12 mouse cellular contexts compared by ENCODE assay signal in the genomic region with DNA sequence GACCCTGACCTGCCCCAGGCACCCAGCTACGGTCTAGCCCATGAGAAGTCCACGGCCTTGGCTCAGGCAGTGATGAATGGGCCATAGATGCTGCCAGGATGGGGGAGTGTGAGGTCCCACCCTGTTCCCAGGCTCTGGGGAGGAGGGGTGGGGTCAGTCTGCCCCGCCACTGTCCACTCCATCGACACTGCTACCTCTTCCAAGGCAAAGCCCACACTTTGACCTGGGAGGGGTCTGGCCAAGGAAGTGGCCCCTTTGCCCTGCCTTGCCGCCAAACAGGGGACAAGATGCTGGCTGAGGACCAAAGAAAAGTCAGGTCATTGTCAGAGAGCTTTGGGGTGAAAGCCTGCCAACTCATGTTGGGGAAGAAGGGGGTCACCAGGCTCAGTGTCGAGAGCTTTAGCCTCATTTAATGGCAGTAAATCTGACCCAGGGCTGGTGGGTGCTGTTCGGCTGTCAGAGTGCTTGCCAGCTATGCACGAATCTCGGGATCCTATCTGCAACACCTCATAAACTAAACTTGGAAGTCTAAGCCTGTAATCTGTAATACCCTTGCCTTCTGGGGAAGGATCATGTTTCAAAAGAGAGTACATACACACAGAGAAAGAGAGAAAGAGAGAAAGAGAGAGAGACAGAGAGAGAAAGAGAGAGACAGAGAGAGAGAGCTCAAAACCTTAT. TPM values are rescaled to one million over a fixed set of nuclear protein-coding genes. Genes with fewer than 3 reads are reported as not detected.
DNase-seq lines count a peak whose midpoint lies in the region; ATAC-seq and TF ChIP-seq lines count a peak whose summit lies in the region.
"Had no signal": no experiment of that assay in that cellular context is flagged by ENCODE, and none has a peak within 500 bp of the region (broad histone marks: within the 10 kb centered on the region; RNA-seq: fewer than 3 reads in every experiment).

No protein-coding gene starts in this region.

- ATAC-seq in lung, postnatal 0 days: peak; percentile 66
- ATAC-seq in liver, embryonic 12.5 days: no peak
- ATAC-seq: forebrain, embryonic 13.5 days had no signal

- H3K36me3 ChIP-seq in heart, embryonic 10.5 days: no peaks in the 10 kb centered on the region
- H3K36me3 ChIP-seq in lung, postnatal 0 days (ENCODE audit: insufficient read depth, low read length): no peaks in the 10 kb centered on the region
- no peaks in the 10 kb centered on the region for H3K36me3 ChIP-seq in liver, embryonic 12.5 days
- H3K36me3 ChIP-seq: hindbrain, embryonic 12.5 days; neural tube, embryonic 13.5 days had no signal

- peaks cover 54% of the 10 kb centered on the region for H3K27me3 ChIP-seq in heart, embryonic 10.5 days (ENCODE audit: insufficient read depth, poor library complexity, severe bottlenecking)
- H3K27me3 ChIP-seq in lung, postnatal 0 days (replicated peaks; ENCODE audit: insufficient read depth, low read length): no peaks in the 10 kb centered on the region
- peaks cover 4% of the 10 kb centered on the region; the same call in 1 of the 2 replicates for H3K27me3 ChIP-seq in liver, embryonic 12.5 days (replicated peaks)
- H3K27me3 ChIP-seq: forebrain, embryonic 13.5 days; hindbrain, embryonic 12.5 days; neural tube, embryonic 13.5 days had no signal

- TF ChIP-seq EP300 in lung, postnatal 0 days (IDR thresholded peaks at IDR 0.05): peak; percentile 63

- no peak overlapping the region for H3K4me2 ChIP-seq in lung, postnatal 0 days (replicated peaks; ENCODE audit: low read depth, low read length)
- H3K4me2 ChIP-seq in liver, embryonic 12.5 days: no peak overlapping the region
- H3K4me2 ChIP-seq: forebrain, embryonic 13.5 days; hindbrain, embryonic 12.5 days; neural tube, embryonic 13.5 days had no signal

- H3K9ac ChIP-seq in lung, postnatal 0 days (replicated peaks; ENCODE audit: low read depth): no peak overlapping the region
- no peak overlapping the region for H3K9ac ChIP-seq in liver, embryonic 12.5 days
- H3K9ac ChIP-seq: forebrain, embryonic 13.5 days; hindbrain, embryonic 12.5 days; neural tube, embryonic 13.5 days had no signal

- DNase-seq in heart, embryonic 10.5 days (ENCODE audit: low spot score): no peak
- no peak for DNase-seq in heart, adult 8-10 months (ENCODE audit: low spot score)
- peak; percentile 63 for DNase-seq in fibroblast of lung, adult 2 months (ENCODE audit: low read depth)
- peak; percentile 48 for DNase-seq in kidney, postnatal 10 days
- DNase-seq in lung, postnatal 0 days (ENCODE audit: low spot score): peak; percentile 86
- no peak for DNase-seq in urinary bladder, adult 2 months (ENCODE audit: low spot score)
- DNase-seq: right cerebral cortex, postnatal 4 days had no signal

- no peak for TF ChIP-seq CTCF in lung, postnatal 0 days (IDR thresholded peaks at IDR 0.05)

- 44% methylated on average over 9 of the region's 9 CpGs for WGBS in heart, embryonic 10.5 days
- WGBS in lung, postnatal 0 days: 20% methylated on average over 9 of the region's 9 CpGs
- 51% methylated on average over 9 of the region's 9 CpGs for WGBS in liver, embryonic 12.5 days (ENCODE audit: insufficient replicate concordance)

- H3K4me3 ChIP-seq in heart, embryonic 10.5 days: no peak overlapping the region
- H3K4me3 ChIP-seq in lung, postnatal 0 days (ENCODE audit: low read depth, low read length): no peak overlapping the region
- no peak overlapping the region for H3K4me3 ChIP-seq in liver, embryonic 12.5 days
- H3K4me3 ChIP-seq: forebrain, embryonic 13.5 days; hindbrain, embryonic 12.5 days; megakaryocyte, embryonic 14.5 days; neural tube, embryonic 13.5 days had no signal

- H3K9me3 ChIP-seq in heart, embryonic 10.5 days: no peaks in the 10 kb centered on the region
- no peaks in the 10 kb centered on the region for H3K9me3 ChIP-seq in lung, postnatal 0 days (ENCODE audit: low read length)
- no peaks in the 10 kb centered on the region for H3K9me3 ChIP-seq in liver, embryonic 12.5 days (replicated peaks)
- H3K9me3 ChIP-seq: forebrain, embryonic 13.5 days; hindbrain, embryonic 12.5 days; megakaryocyte, embryonic 14.5 days; neural tube, embryonic 13.5 days had no signal

- 0 out of 2 replicates have a peak overlapping the region, but pooled peaks have one; percentile 29 for H3K27ac ChIP-seq in heart, embryonic 10.5 days
- H3K27ac ChIP-seq in lung, postnatal 0 days (ENCODE audit: low read length): peak overlapping the region; percentile 75
- no peak overlapping the region for H3K27ac ChIP-seq in liver, embryonic 12.5 days
- H3K27ac ChIP-seq: forebrain, embryonic 13.5 days; hindbrain, embryonic 12.5 days; neural tube, embryonic 13.5 days had no signal

- peaks cover 79% of the 10 kb centered on the region for H3K4me1 ChIP-seq in heart, embryonic 10.5 days
- peaks cover 12% of the 10 kb centered on the region for H3K4me1 ChIP-seq in lung, postnatal 0 days (ENCODE audit: insufficient read depth, low read depth, low read length)
- no peaks in the 10 kb centered on the region for H3K4me1 ChIP-seq in liver, embryonic 12.5 days
- H3K4me1 ChIP-seq: forebrain, embryonic 13.5 days had no signal

RNA-seq across cellular contexts. Expression of gene Cmklr1, which starts 17.1 kb away (rescaled TPM):
- 1.3 and 3.3 TPM in 2 replicates for polyA plus RNA-seq in heart, embryonic 10.5 days (2016; fragmentation: Nextera tagmentation; extraction: Ambion mirVana)
- 10 to 100 TPM; 14.8 to 30.1 (median 17.9) TPM for total RNA-seq in heart, adult 8-10 months (2022)
- polyA plus RNA-seq in lung, postnatal 0 days (2015; fragmentation: Nextera tagmentation; extraction: Ambion mirVana): 53.4 and 63.8 TPM in 2 replicates
- polyA plus RNA-seq in urinary bladder, adult 2 months (2012; rRNA removed): 10.0 and 12.2 TPM in 2 replicates
- polyA plus RNA-seq in liver, embryonic 12.5 days (2016; fragmentation: Nextera tagmentation; extraction: Ambion mirVana): 1.7 and 1.9 TPM in 2 replicates

Comparison
In these comparisons a context has a peak if more than half of its experiments do, and no peak if none do; other contexts are left out.
1. DNase-seq: peak in fibroblast of lung, adult 2 months (single experiment), kidney, postnatal 10 days (single experiment) and lung, postnatal 0 days (single experiment); none in heart, embryonic 10.5 days (single experiment), heart, adult 8-10 months (single experiment) and urinary bladder, adult 2 months (single experiment).